Mouse (Mus musculus) embryonic facial prominence, embryonic 13.5 days (tissue): ENCODE results near the gene Fbxo8. TPM values are rescaled to one million over a fixed set of nuclear protein-coding genes. Genes with fewer than 3 reads are reported as not detected.

Experiments
- microRNA-seq: library from miRNA; unstranded; fragments of <30 nt; microRNA quantifications from one replicate; pipeline ENCODE4, GENCODE M21; 2016
- polyA plus RNA-seq: library from polyadenylated mRNA; unstranded; fragments of >200 nt; fragmentation: Nextera tagmentation; extraction: Ambion mirVana; gene quantifications from 2 replicates; pipeline ENCODE4 v1.2.1, GENCODE M21; 2015

Fbxo8 gene
- polyA plus RNA-seq, 1 experiment from 2014 or later: 42.3 TPM

Small RNA genes lying within 50 kb of the gene (microRNA-seq; reads per million reads assigned to microRNA genes)
- gene Gm25992: not detected

Other genes with a start within 250 kb of the Fbxo8 start
- gene Cep44, start within 50 bp of the Fbxo8 start, polyA plus RNA-seq: 40.7 and 43.6 TPM in 2 replicates